Mouse (Mus musculus): Measurements from ENCODE around the gene Eif4a1. TPM values are rescaled to one million over a fixed set of nuclear protein-coding genes. Genes with fewer than 3 reads are reported as not detected.
"Not testable (repeated sequence)": the region's sequence is repeated elsewhere in the genome, so short reads cannot be mapped to it uniquely, and the experiment has no call there.

The Eif4a1 gene
- polyA plus RNA-seq, 1 experiment from 2014 or later, result 561 TPM

DNA sequence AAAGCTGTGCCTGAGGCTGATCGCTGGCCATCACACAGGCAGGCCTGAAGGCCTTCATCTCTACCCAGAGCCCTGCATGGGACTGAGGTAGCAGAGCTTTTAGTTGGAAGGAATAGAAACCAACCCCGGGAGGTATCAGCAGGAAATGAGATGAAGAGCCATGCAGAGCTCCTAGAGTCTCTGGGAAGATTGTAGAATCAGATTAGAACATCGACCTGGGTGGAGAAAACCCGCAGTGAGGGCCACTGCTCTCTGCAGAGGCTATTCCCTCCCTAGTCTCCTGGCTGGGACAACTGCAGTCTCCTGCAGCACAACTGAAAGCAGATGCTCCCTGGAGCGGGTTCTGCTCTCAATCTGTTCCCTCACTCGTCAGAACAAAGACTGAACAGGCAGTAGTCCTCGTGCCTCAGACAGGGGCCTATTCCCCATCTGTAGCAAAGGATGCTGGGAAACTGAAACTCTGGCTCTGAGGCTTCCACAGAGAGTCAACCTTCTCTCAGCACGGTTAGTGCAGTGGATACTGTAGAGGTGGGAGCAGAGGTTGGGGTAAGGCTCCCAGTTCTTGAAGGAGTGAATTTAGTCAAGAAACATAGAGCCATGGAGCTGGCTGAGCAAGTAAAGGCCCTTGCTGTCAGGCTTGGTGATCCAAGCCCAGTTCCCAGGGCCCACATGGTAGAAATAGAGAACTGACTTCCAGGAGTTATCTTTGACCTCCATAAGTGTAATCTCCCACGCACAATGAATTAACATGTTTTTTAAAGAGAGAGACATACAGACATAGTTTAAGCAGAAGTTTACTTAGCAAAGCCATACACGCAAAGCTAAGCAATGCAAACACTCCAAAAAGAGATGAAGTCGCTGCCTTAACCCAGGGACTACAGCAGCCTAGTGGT is 37.6 kb upstream of the Eif4a1 start:
- Histone ChIP-seq H3K4me2 (replicated peaks) (no peak overlapping the region), H3K27ac (peak overlapping the region; percentile 72), H3K36me3 (no peaks in the 10 kb centered on the region), H3K9me3 (no peaks in the 10 kb centered on the region), H3K4me3 (no peak overlapping the region), H3K4me1 (peaks cover 26% of the 10 kb centered on the region), H3K9ac (no peak overlapping the region), H3K27me3 (no peaks in the 10 kb centered on the region)
- ATAC-seq (ENCODE audit: insufficient number of reproducible peaks, insufficient read depth, low FRiP score, low TSS enrichment), result no peak
- WGBS, result 44% methylated on average over 11 of the region's 11 CpGs

DNA sequence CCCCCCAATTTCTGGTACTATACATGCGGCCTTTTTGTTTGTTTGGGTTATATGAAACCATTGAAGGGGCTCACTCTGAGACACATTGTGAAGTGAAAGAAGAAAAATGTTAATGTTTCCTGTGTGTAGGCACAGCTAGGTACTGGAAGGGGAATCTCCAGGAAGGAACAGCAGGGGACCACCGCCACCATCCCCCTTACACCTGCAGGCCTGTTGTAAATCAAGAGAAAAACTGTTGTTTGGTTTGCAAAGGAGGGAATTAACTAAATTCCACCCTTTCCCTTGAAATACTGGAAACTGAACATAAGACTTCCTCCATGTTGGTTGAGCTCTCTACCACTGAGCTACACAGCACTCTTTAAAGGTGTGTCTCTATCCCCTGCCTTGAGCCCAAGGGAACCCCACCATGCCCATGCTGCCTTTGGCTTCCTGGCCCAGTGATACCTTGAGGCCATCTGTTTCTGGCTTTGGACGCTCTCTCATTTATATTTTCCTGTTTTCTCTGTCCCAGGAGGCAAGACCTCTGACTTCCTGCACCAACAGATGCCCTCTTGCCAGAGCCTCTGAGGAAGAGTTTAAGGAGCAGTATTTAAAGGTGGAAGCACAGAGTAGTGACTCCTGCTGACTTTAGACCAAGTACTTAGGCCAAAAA is 36.5 kb upstream of the Eif4a1 start:
- 0 out of 2 replicates have a peak overlapping the region, but pooled peaks have one; percentile 72 for H3K27ac ChIP-seq
- WGBS, result 65% methylated on average over 3 of the region's 3 CpGs
- H3K9me3 ChIP-seq, result no peaks in the 10 kb centered on the region
- H3K4me2 ChIP-seq (replicated peaks), result no peak overlapping the region
- ATAC-seq (ENCODE audit: insufficient number of reproducible peaks, insufficient read depth, low FRiP score, low TSS enrichment), result no peak
- no peak overlapping the region for H3K4me3 ChIP-seq
- no peaks in the 10 kb centered on the region for H3K27me3 ChIP-seq
- H3K4me1 ChIP-seq, result peaks cover 20% of the 10 kb centered on the region
- no peak overlapping the region for H3K9ac ChIP-seq
- no peaks in the 10 kb centered on the region for H3K36me3 ChIP-seq

DNA sequence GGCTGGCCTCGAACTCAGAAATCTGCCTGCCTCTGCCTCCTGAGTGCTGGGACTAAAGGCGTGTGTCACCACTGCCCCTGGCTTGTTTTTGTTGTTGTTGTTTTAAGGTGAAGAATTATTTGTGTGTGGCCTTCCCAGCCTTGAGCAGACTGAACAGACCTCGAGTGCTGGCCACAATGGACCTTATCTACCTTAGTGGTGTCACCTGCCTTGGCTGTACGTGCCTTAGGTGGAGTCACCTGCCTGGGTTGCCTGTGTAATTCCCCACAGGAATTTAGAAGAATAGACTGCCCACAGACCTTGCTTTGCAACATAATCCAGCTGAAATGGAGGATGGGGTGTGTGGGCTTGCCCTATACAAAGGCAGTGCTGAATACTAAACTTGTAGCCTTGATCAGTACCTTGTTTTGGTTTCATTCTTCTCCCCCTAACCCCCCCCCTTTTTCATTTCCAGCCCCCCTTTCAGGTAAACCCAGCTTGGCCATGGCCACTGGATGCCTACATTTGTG is 35.7 kb upstream of the Eif4a1 start:
- 81% methylated on average over 4 of the region's 4 CpGs for WGBS
- no peaks in the 10 kb centered on the region for H3K27me3 ChIP-seq

DNA sequence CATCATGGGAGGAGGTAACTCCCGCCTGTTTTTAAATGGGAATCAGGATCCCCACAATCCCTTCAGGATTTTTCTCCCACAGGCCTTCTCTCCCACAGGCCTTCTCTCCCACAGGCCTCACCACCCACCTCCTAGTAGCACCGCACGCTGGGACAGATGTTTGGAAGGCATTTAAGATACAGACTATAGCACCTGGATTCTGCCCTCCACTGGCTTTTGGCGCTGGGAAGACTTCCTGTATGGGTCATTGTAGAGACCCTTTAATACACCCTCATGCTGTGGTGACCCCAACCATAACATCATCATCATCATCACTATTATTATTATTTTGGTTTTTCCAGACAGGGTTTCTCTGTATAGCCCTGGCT is 35.2 kb upstream of the Eif4a1 start:
- no peaks in the 10 kb centered on the region for H3K27me3 ChIP-seq
- WGBS, result 92% methylated on average over 4 of the region's 4 CpGs

More for the DNA sequence above, 35.7 kb upstream of the Eif4a1 start:
- peaks cover 14% of the 10 kb centered on the region for H3K4me1 ChIP-seq
- no peak overlapping the region for H3K4me2 ChIP-seq (replicated peaks)
- H3K4me3 ChIP-seq, result no peak overlapping the region
- no peaks in the 10 kb centered on the region for H3K9me3 ChIP-seq
- H3K9ac ChIP-seq, result no peak overlapping the region
- H3K27ac ChIP-seq, result no peak overlapping the region
- H3K36me3 ChIP-seq, result no peaks in the 10 kb centered on the region
- ATAC-seq (ENCODE audit: insufficient number of reproducible peaks, insufficient read depth, low FRiP score, low TSS enrichment), result no peak

DNA sequence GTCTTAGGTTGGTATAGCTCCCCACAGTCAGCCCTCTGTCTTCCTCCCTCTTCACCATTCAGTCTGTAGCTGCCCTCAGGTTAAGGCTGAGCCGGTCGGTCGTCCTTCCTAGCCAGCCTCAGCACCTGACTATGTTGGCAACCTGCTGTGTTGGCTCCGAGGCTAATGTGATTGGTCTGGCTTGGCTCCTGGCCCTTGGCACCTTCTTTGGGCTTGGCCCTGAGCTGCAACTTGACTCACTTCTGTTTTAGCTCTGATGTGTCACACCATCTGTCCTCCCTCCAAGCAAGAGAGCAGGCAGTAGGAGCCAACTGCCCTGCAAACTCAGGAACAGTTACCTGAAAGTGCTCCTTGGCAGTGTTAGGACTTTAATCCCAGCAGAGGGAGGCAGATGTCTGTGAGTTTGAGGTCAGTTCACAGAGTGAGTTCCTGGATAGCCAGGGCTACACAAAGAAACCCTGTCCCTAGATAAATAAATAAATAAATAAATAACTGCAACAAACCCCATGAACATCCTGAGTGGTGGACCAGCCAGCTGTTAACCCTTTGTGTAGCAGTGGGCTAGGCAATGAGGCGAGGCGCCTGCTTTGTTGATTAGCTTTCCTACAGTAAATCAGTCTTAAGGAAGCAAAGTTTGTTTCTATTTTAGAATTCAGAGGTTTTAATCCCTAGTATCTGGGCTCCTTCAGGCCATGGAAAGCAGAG is 34.7 kb upstream of the Eif4a1 start:
- no peak overlapping the region for H3K27ac ChIP-seq
- H3K27me3 ChIP-seq, result no peaks in the 10 kb centered on the region
- ATAC-seq (ENCODE audit: insufficient number of reproducible peaks, insufficient read depth, low FRiP score, low TSS enrichment), result no peak

More for the DNA sequence above, 35.2 kb upstream of the Eif4a1 start:
- H3K36me3 ChIP-seq, result no peaks in the 10 kb centered on the region
- H3K9me3 ChIP-seq, result no peaks in the 10 kb centered on the region
- no peak overlapping the region for H3K9ac ChIP-seq
- no peak overlapping the region for H3K4me3 ChIP-seq
- H3K4me1 ChIP-seq, result peaks cover 14% of the 10 kb centered on the region
- ATAC-seq (ENCODE audit: insufficient number of reproducible peaks, insufficient read depth, low FRiP score, low TSS enrichment), result no peak
- no peak overlapping the region for H3K27ac ChIP-seq
- no peak overlapping the region for H3K4me2 ChIP-seq (replicated peaks)

DNA sequence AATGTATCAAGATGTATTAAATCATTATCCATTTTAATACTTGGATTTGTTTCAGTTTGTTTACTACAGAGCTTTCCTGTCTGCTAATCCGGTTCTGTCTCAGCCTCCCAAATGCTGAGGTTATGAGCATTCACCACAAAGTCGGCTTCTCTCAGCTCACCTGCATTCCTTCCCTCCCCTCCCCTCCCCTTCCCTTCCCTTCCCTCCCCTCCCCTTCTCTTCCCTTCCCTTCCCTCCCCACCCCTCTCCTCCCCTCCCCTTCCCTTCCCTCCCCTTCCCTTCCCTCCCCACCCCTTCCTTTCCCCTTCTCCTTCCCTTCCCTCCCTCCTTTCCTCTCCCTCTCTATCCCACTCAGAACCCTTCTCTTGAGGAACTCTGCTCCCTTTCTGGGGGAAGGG is 32.4 kb upstream of the Eif4a1 start:
- Histone ChIP-seq H3K4me3 (no peak overlapping the region), H3K4me1 (peaks cover 10% of the 10 kb centered on the region), H3K4me2 (replicated peaks) (no peak overlapping the region), H3K36me3 (no peaks in the 10 kb centered on the region), H3K27me3 (no peaks in the 10 kb centered on the region), H3K27ac (no peak overlapping the region), H3K9me3 (no peaks in the 10 kb centered on the region), H3K9ac (0 out of 2 replicates have a peak overlapping the region, but pooled peaks have one; percentile 7)
- WGBS, result 38% methylated on average over 2 of the region's 2 CpGs
- ATAC-seq (ENCODE audit: insufficient number of reproducible peaks, insufficient read depth, low FRiP score, low TSS enrichment), result no peak

More for the DNA sequence above, 34.7 kb upstream of the Eif4a1 start:
- no peak overlapping the region for H3K9ac ChIP-seq
- no peak overlapping the region for H3K4me3 ChIP-seq
- peaks cover 14% of the 10 kb centered on the region for H3K4me1 ChIP-seq
- H3K4me2 ChIP-seq (replicated peaks), result no peak overlapping the region
- H3K36me3 ChIP-seq, result no peaks in the 10 kb centered on the region
- H3K9me3 ChIP-seq, result no peaks in the 10 kb centered on the region
- WGBS, result 44% methylated on average over 6 of the region's 6 CpGs

DNA sequence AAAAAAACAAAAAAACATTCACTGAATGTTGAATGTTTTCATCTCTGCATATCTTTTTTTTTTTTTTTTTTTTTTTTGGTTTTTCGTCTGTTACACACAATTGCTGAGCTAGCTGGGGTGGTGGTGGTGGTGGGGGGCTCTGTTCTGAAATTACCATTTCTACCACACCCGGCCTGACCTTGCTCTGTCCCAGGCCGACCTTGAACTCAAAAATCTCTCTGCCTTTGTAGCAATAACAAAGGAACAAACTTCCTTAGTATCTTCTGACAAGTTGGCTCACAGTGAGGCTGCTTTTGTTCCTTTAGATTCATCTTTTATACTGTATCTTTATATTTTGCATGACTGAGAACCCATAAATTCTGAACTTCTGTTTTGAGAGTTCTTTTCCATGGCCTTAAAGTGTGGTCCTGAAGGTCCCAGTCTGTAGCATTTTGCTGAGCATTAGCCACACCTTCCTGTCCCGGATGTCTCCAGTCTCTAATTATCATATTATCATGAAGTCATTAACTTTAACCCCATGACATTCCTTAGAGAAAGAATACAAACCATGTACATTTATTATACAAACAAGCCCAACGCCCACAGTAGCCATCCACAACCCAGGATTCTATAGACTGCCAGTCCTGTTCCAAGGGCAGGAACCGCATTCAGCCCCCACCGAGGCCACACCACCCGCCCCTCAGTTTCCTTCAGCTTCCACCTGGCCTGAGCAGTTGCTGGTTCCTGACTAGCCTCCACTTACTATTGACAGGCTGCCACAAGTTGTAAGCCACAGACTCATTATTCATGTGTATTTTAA is 31.8 kb upstream of the Eif4a1 start:
- 60% methylated on average over 8 of the region's 8 CpGs for WGBS
- no peak for ATAC-seq (ENCODE audit: insufficient number of reproducible peaks, insufficient read depth, low FRiP score, low TSS enrichment)
- no peak overlapping the region for H3K4me2 ChIP-seq (replicated peaks)
- no peak overlapping the region for H3K27ac ChIP-seq
- H3K4me3 ChIP-seq, result no peak overlapping the region
- H3K36me3 ChIP-seq, result no peaks in the 10 kb centered on the region
- H3K27me3 ChIP-seq, result no peaks in the 10 kb centered on the region
- H3K9ac ChIP-seq, result 0 out of 2 replicates have a peak overlapping the region, but pooled peaks have one; percentile 7
- H3K4me1 ChIP-seq, result peaks cover 4% of the 10 kb centered on the region
- no peaks in the 10 kb centered on the region for H3K9me3 ChIP-seq

DNA sequence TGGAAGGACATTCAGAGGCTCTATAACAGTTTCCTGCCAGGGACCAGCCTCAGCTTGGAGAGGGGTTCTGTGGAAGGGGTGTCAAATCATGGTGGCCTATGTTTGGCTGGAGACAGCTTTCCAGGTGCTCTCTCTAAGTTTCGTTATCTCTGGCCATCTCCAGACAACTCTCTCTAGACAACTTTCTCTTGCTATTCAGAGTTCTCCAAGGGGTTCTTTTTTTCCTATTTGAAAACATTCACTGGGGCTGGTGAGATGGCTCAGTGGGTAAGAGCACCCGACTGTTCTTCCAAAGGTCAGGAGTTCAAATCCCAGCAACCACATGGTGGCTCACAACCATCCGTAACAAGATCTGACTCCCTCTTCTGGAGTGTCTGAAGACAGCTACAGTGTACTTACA is 31.2 kb upstream of the Eif4a1 start:
- H3K27me3 ChIP-seq; H3K9me3 ChIP-seq; ATAC-seq (ENCODE audit: insufficient number of reproducible peaks, insufficient read depth, low FRiP score, low TSS enrichment); H3K27ac ChIP-seq; H3K4me2 ChIP-seq (replicated peaks); H3K4me3 ChIP-seq; H3K9ac ChIP-seq; H3K4me1 ChIP-seq; H3K36me3 ChIP-seq: not testable (repeated sequence)
- 59% methylated on average over 3 of the region's 3 CpGs for WGBS

DNA sequence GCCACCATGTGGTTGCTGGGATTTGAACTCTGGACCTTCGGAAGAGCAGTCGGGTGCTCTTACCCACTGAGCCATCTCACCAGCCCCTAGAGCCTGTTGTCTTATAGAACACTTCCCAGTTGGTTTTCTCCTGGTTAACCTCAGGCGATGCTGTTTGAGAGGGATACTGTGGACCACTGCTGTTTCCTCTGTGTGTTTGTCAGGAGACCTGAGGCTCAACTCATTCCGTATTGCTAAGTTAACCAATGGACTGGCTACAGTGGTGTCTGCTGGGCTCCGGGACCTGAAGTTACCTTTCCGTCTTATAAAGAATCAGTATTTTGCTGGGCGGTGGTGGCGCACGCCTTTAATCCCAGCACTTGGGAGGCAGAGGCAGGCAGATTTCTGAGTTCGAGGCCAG is 30.7 kb upstream of the Eif4a1 start:
- H3K9me3 ChIP-seq; H3K36me3 ChIP-seq; H3K4me1 ChIP-seq; ATAC-seq (ENCODE audit: insufficient number of reproducible peaks, insufficient read depth, low FRiP score, low TSS enrichment); H3K27ac ChIP-seq; H3K4me2 ChIP-seq (replicated peaks); H3K9ac ChIP-seq; H3K4me3 ChIP-seq; H3K27me3 ChIP-seq: not testable (repeated sequence)
- 95% methylated on average over 10 of the region's 10 CpGs for WGBS

DNA sequence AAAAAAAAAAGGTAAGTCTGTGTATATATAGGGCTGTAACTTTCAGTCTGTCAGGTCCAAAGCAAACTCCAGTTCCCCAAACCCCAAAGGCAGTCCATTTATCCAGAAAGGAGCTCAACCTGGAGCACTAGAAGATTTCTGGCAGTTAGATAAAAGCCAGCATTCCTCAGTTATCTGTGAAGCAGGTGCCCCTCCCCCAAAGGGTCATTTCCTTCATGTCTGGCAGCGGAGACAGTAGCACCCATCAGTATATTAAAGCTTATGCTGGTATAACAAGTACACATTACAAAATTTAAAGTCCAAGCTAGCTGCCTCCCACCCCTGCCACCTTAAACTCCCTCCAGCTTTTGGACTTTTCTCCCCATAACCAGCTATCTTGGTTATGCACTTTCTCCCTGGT is 27.4 kb upstream of the Eif4a1 start:
- no peaks in the 10 kb centered on the region for H3K27me3 ChIP-seq
- no peak for ATAC-seq (ENCODE audit: insufficient number of reproducible peaks, insufficient read depth, low FRiP score, low TSS enrichment)
- no peaks in the 10 kb centered on the region for H3K9me3 ChIP-seq
- H3K9ac ChIP-seq, result no peak overlapping the region
- peaks cover 12% of the 10 kb centered on the region for H3K4me1 ChIP-seq
- H3K27ac ChIP-seq, result no peak overlapping the region
- H3K4me2 ChIP-seq (replicated peaks), result no peak overlapping the region
- 71% methylated on average over 1 of the region's 1 CpGs for WGBS
- no peak overlapping the region for H3K4me3 ChIP-seq
- H3K36me3 ChIP-seq, result no peaks in the 10 kb centered on the region

DNA sequence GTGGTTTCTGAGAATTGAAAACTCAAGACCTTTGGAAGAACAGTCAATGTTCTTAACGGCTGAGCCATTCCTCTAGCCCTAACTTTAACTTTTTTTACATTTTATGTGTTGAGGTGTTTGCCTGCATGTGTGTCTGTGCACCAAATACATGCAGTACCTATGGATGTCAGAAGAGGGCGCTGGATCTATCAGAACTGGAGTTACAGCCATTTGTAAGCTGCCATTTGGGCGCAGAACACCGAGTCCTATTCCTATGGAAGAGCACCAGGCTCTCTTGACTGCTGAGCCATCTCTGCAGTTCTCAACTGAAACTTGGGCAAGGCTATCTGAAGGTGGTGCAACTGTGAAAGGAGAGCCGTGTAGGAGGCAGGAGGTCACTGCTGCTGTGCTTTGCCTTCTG is 26.4 kb upstream of the Eif4a1 start:
- no peaks in the 10 kb centered on the region for H3K27me3 ChIP-seq
- H3K9ac ChIP-seq, result no peak overlapping the region
- H3K36me3 ChIP-seq, result no peaks in the 10 kb centered on the region
- no peak overlapping the region for H3K4me2 ChIP-seq (replicated peaks)
- no peak overlapping the region for H3K4me3 ChIP-seq
- H3K4me1 ChIP-seq, result peaks cover 12% of the 10 kb centered on the region
- 66% methylated on average over 5 of the region's 5 CpGs for WGBS
- no peak for ATAC-seq (ENCODE audit: insufficient number of reproducible peaks, insufficient read depth, low FRiP score, low TSS enrichment)
- H3K9me3 ChIP-seq, result no peaks in the 10 kb centered on the region
- H3K27ac ChIP-seq, result no peak overlapping the region
